Comparison of ENCODE assay signal across 19 mouse cellular contexts in the genomic region with DNA sequence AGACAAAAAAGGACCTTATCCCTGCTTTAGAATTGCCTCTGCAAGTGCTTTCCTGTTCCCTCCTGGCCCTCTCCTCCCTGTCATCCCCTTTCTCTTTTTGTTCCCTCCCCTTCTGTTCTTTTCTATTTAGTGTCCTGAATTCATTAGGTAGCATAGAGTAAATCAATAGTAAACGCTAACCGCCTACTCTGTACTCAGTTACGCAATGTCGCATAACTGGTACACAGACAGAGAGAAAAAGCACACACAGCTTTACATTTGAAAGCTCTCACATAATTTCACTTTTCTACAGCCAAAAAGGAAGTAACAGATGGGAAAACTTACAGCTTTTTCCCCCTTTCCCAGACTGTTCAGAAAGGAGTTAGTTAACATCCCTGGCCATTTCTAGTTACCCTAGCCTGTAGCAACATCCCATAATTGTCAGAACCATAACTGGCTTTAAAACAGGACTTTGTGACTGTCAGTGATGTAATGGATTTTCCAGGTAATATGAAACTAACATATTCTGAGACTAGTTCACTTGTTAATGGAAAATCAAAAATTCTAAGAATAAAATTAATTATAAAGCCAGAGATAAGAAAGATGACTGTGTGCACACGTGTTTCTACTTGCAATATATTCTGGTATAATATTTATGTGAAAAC.
DNase-seq lines count a peak whose midpoint lies in the region; ATAC-seq and TF ChIP-seq lines count a peak whose summit lies in the region.
"Had no signal": no experiment of that assay in that cellular context is flagged by ENCODE, and none has a peak within 500 bp of the region (broad histone marks: within the 10 kb centered on the region; RNA-seq: fewer than 3 reads in every experiment).

No protein-coding gene starts in this region.

- WGBS in intestine, postnatal 0 days = 61% methylated on average over 5 of the region's 5 CpGs
- 59% methylated on average over 5 of the region's 5 CpGs for WGBS in intestine, embryonic 15.5 days
- 66% methylated on average over 5 of the region's 5 CpGs for whole genome bisulfite sequencing in liver, embryonic 15.5 days (ENCODE audit: insufficient replicate concordance)
- WGBS in liver, embryonic 12.5 days (ENCODE audit: insufficient replicate concordance) = 63% methylated on average over 5 of the region's 5 CpGs
- 29% methylated on average over 5 of the region's 5 CpGs for WGBS in forebrain, embryonic 16.5 days

- TF ChIP-seq CTCF in intestine, postnatal 0 days (IDR thresholded peaks at IDR 0.05; ENCODE audit: low read depth) = no peak

- H3K27me3 ChIP-seq in intestine, postnatal 0 days (replicated peaks; ENCODE audit: control insufficient read depth, insufficient read depth, low read length) = no peaks in the 10 kb centered on the region
- no peaks in the 10 kb centered on the region for H3K27me3 ChIP-seq in intestine, embryonic 15.5 days (replicated peaks)
- no peaks in the 10 kb centered on the region for H3K27me3 ChIP-seq in liver, embryonic 15.5 days
- no peaks in the 10 kb centered on the region for H3K27me3 ChIP-seq in liver, embryonic 12.5 days (replicated peaks)
- H3K27me3 ChIP-seq in forebrain, embryonic 16.5 days (replicated peaks; ENCODE audit: control insufficient read depth, insufficient read depth, low read length) = no peaks in the 10 kb centered on the region
- H3K27me3 ChIP-seq: embryonic facial prominence, embryonic 13.5 days; kidney, embryonic 15.5 days; midbrain, embryonic 12.5 days; neural tube, embryonic 12.5 days had no signal

- no peaks in the 10 kb centered on the region for H3K9me3 ChIP-seq in intestine, postnatal 0 days (ENCODE audit: control insufficient read depth)
- no peaks in the 10 kb centered on the region for H3K9me3 ChIP-seq in intestine, embryonic 15.5 days
- no peaks in the 10 kb centered on the region for H3K9me3 ChIP-seq in liver, embryonic 15.5 days (replicated peaks)
- no peaks in the 10 kb centered on the region for H3K9me3 ChIP-seq in liver, embryonic 12.5 days (replicated peaks)
- H3K9me3 ChIP-seq in forebrain, embryonic 16.5 days (ENCODE audit: control insufficient read depth, low read length) = no peaks in the 10 kb centered on the region
- H3K9me3 ChIP-seq: embryonic facial prominence, embryonic 13.5 days; heart, embryonic 10.5 days; hindbrain, embryonic 10.5 days; kidney, embryonic 15.5 days; midbrain, embryonic 12.5 days; neural tube, embryonic 12.5 days had no signal

- H3K4me3 ChIP-seq in intestine, postnatal 0 days (ENCODE audit: low read depth, low read length) = no peak overlapping the region
- no peak overlapping the region for H3K4me3 ChIP-seq in intestine, embryonic 15.5 days (replicated peaks)
- no peak overlapping the region for H3K4me3 ChIP-seq in liver, embryonic 15.5 days (replicated peaks)
- no peak overlapping the region for H3K4me3 ChIP-seq in liver, embryonic 12.5 days
- H3K4me3 ChIP-seq in forebrain, embryonic 16.5 days (replicated peaks; ENCODE audit: low read length) = no peak overlapping the region
- H3K4me3 ChIP-seq: embryonic facial prominence, embryonic 13.5 days; heart, embryonic 10.5 days; hindbrain, embryonic 10.5 days; kidney, embryonic 15.5 days; midbrain, embryonic 12.5 days; neural tube, embryonic 12.5 days had no signal

- no peak overlapping the region for H3K9ac ChIP-seq in intestine, postnatal 0 days (ENCODE audit: low read depth, low read length)
- no peak overlapping the region for H3K9ac ChIP-seq in intestine, embryonic 15.5 days
- no peak overlapping the region for H3K9ac ChIP-seq in liver, embryonic 15.5 days
- no peak overlapping the region for H3K9ac ChIP-seq in liver, embryonic 12.5 days
- no peak overlapping the region for H3K9ac ChIP-seq in forebrain, embryonic 16.5 days (replicated peaks; ENCODE audit: low read depth, low read length)
- H3K9ac ChIP-seq: embryonic facial prominence, embryonic 13.5 days; kidney, embryonic 15.5 days; midbrain, embryonic 12.5 days; neural tube, embryonic 12.5 days had no signal

- peak overlapping the region; percentile 40 for H3K4me2 ChIP-seq in intestine, postnatal 0 days (replicated peaks; ENCODE audit: low read depth)
- no peak overlapping the region for H3K4me2 ChIP-seq in intestine, embryonic 15.5 days (replicated peaks)
- H3K4me2 ChIP-seq in liver, embryonic 15.5 days = no peak overlapping the region
- H3K4me2 ChIP-seq in liver, embryonic 12.5 days = no peak overlapping the region
- H3K4me2 ChIP-seq in forebrain, embryonic 16.5 days (ENCODE audit: low read length) = no peak overlapping the region
- H3K4me2 ChIP-seq: embryonic facial prominence, embryonic 13.5 days; kidney, embryonic 15.5 days; midbrain, embryonic 12.5 days; neural tube, embryonic 12.5 days had no signal

- H3K36me3 ChIP-seq in intestine, postnatal 0 days (ENCODE audit: control insufficient read depth, insufficient read depth) = no peaks in the 10 kb centered on the region
- no peaks in the 10 kb centered on the region for H3K36me3 ChIP-seq in intestine, embryonic 15.5 days
- no peaks in the 10 kb centered on the region for H3K36me3 ChIP-seq in liver, embryonic 15.5 days (replicated peaks)
- no peaks in the 10 kb centered on the region for H3K36me3 ChIP-seq in liver, embryonic 12.5 days
- H3K36me3 ChIP-seq in forebrain, embryonic 16.5 days (ENCODE audit: control insufficient read depth, insufficient read depth) = no peaks in the 10 kb centered on the region
- H3K36me3 ChIP-seq: embryonic facial prominence, embryonic 13.5 days; heart, embryonic 10.5 days; hindbrain, embryonic 10.5 days; kidney, embryonic 15.5 days; midbrain, embryonic 12.5 days; neural tube, embryonic 12.5 days had no signal

- DNase-seq in adrenal gland, postnatal 25 days = no peak
- DNase-seq: adrenal gland, postnatal 36 days; cerebellum, adult 11-12 months; cerebellum, postnatal 14 days; lung, adult 2 months; thymus, postnatal 25 days had no signal

- peak overlapping the region; percentile 16; the same call in 1 of the 2 replicates for H3K27ac ChIP-seq in intestine, postnatal 0 days (ENCODE audit: low read depth, low read length)
- no peak overlapping the region for H3K27ac ChIP-seq in intestine, embryonic 15.5 days
- H3K27ac ChIP-seq in liver, embryonic 15.5 days (replicated peaks) = 0 out of 2 replicates have a peak overlapping the region, but pooled peaks have one; percentile 2
- no peak overlapping the region for H3K27ac ChIP-seq in liver, embryonic 12.5 days
- no peak overlapping the region for H3K27ac ChIP-seq in forebrain, embryonic 16.5 days (ENCODE audit: low read length)
- H3K27ac ChIP-seq: embryonic facial prominence, embryonic 13.5 days; kidney, embryonic 15.5 days; midbrain, embryonic 12.5 days; neural tube, embryonic 12.5 days had no signal

- H3K4me1 ChIP-seq in intestine, postnatal 0 days (replicated peaks; ENCODE audit: control insufficient read depth, insufficient read depth, low read length) = no peaks in the 10 kb centered on the region
- no peaks in the 10 kb centered on the region for H3K4me1 ChIP-seq in intestine, embryonic 15.5 days (replicated peaks)
- no peaks in the 10 kb centered on the region for H3K4me1 ChIP-seq in liver, embryonic 15.5 days (replicated peaks)
- H3K4me1 ChIP-seq in liver, embryonic 12.5 days = no peaks in the 10 kb centered on the region
- H3K4me1 ChIP-seq in forebrain, embryonic 16.5 days (replicated peaks; ENCODE audit: control insufficient read depth, insufficient read depth, low read length) = peaks cover 13% of the 10 kb centered on the region

- peak; percentile 61; the same call in 1 of the 2 replicates for ATAC-seq in intestine, postnatal 0 days
- ATAC-seq in intestine, embryonic 15.5 days = no peak
- ATAC-seq in liver, embryonic 15.5 days (ENCODE audit: insufficient read depth) = peak; percentile 61
- no peak for ATAC-seq in liver, embryonic 12.5 days
- peak; percentile 31 for ATAC-seq in CD4-positive, CD25-positive, alpha-beta regulatory T cell, adult 4 months
- 0 out of 2 replicates have a peak, but pooled peaks have one; percentile 31 for ATAC-seq in forebrain, embryonic 16.5 days
- ATAC-seq: activated CD4-positive, CD25-positive, alpha-beta regulatory T cell, adult 4 months had no signal

Comparison
In these comparisons a context has a peak if more than half of its experiments do, and no peak if none do; other contexts are left out.
1. ATAC-seq: peak in intestine, postnatal 0 days (single experiment), liver, embryonic 15.5 days (single experiment), CD4-positive, CD25-positive, alpha-beta regulatory T cell, adult 4 months (single experiment) and forebrain, embryonic 16.5 days (single experiment); none in intestine, embryonic 15.5 days (single experiment) and liver, embryonic 12.5 days (single experiment).
2. H3K27ac ChIP-seq: peak in intestine, postnatal 0 days (single experiment) and liver, embryonic 15.5 days (single experiment); none in intestine, embryonic 15.5 days (single experiment), liver, embryonic 12.5 days (single experiment) and forebrain, embryonic 16.5 days (single experiment).